Mouse (Mus musculus): ENCODE measurements at regions not wholly inside any gene's neighbourhood (a gene's known extent, or its start where the extent isn't known, plus 50 kb on each side); places are given as distances from the start of the nearest gene placed in this dataset.

DNA sequence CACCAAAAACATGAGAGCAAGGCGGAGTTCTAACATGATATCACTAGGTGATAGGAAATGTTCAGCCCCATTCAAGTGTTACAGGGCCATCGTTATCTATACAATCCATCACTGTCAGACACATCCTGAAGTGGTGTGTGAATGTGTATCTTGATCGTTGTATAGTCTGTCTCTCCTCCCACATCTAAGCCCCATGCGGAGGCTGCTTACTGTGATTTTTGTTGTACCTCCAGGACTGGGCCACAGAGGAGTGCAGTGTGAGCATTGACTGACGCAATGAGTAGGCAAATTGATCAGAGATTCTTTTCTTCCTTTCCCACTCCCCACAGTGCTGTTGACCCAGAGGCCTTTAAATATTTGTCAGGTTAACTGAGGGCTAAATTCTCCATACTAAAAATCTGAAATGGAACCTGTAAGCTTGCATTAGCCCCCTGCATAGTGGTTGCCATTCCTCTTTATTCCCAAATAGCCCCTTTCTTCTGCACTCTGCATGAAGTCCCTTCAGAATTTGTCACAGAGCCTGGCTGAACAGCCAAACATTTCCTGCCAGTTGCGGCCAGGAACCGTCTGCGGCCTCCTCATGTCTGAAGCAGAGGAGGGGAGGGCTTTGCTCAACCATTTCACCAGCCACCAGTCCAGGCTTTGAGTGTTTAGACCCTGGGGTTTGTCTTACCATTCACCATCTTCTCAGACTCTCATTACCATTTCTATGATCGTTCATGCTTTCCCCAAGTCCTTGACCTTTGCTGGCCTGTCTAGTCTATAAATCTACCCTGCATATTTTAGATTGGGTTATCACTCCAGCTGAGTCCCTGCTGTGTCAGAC, 119.3 kb downstream of the Ttc8 start:
- Histone ChIP-seq H3K4me2 (replicated peaks; ENCODE audit: low read depth, low read length) (no peak overlapping the region), H3K27me3 (ENCODE audit: insufficient read depth, low read length) (no peaks in the 10 kb centered on the region), H3K9me3 (ENCODE audit: low read length) (no peaks in the 10 kb centered on the region), H3K4me1 (ENCODE audit: insufficient read depth, low read length) (no peaks in the 10 kb centered on the region), H3K4me3 (ENCODE audit: low read length) (no peak overlapping the region), H3K9ac (replicated peaks; ENCODE audit: low read length) (no peak overlapping the region), H3K27ac (ENCODE audit: low read length) (no peak overlapping the region), H3K36me3 (ENCODE audit: insufficient read depth, low read length) (no peaks in the 10 kb centered on the region)
- WGBS, result 42% methylated on average over 9 of the region's 9 CpGs
- no peak for ATAC-seq (ENCODE audit: low FRiP score, low TSS enrichment)

DNA sequence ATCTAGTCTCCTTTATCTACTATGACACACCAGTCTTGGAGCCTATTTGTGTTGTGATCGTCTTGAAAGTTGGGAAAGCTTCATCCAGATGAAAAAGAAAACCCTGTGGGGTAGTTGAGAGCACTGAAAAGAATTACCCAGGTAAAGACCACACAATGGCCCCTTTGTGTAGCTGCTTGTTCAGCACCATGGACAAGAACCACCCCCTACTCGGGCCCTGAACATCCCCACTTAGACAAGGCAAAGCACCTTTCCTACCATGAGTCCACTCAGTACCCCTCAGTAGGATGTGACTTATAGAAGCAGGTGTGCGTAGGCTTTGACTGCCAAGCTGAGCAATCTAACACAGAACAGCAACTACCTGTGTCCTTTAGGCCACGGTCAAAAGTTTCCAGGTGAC, 121.2 kb downstream of the Ttc8 start:
- Histone ChIP-seq H3K9me3 (ENCODE audit: low read length) (no peaks in the 10 kb centered on the region), H3K27ac (ENCODE audit: low read length) (no peak overlapping the region), H3K9ac (replicated peaks; ENCODE audit: low read length) (no peak overlapping the region), H3K4me1 (ENCODE audit: insufficient read depth, low read length) (no peaks in the 10 kb centered on the region), H3K27me3 (ENCODE audit: insufficient read depth, low read length) (no peaks in the 10 kb centered on the region), H3K4me3 (ENCODE audit: low read length) (no peak overlapping the region), H3K36me3 (ENCODE audit: insufficient read depth, low read length) (no peaks in the 10 kb centered on the region), H3K4me2 (replicated peaks; ENCODE audit: low read depth, low read length) (no peak overlapping the region)
- ATAC-seq (ENCODE audit: low FRiP score, low TSS enrichment), result no peak
- 65% methylated on average over 4 of the region's 4 CpGs for WGBS

DNA sequence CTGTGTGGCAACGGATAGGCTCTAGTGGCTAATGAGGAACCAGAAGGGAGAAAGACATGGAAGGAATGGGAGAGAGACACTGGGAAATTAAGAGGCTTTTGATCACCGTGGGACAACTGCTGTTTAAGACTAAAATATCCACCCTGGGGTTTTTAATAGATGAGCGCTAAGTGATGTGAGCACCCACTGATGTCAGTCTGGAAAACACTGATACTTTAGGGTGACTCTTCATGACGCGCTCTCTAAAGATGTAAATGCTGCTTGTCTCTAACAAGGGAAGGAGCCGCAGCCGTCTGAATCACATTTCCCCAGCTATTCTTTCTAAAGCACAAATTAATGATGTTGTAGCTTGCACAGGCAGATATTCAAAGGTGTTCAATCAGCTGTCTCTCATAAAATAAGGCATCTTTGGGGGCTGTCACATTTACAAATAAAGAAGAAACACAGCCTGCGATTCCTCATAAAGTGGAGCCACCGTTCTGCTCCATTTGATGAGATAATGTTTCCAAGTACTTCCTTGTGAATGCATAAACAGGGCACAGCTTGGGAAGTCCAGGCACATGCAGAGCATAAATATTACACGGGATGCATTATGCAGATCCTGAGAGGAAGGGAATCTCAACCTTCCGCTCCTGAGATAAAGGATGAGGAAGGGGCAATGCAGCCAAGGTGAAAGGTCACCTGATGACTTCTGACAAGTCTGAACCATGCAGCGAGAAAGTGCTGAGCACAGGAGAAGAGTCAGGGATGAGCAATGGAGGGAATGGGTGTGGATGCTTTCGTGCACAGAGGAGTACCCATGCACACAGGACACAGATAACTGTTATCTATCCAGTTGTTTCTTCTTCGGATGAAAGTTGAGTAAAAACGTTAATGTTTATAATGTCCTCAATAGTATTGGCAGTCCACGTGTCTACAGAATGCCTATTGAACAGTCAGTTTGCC, 122.8 kb downstream of the Ttc8 start:
- Histone ChIP-seq H3K4me2 (replicated peaks; ENCODE audit: low read depth, low read length) (no peak overlapping the region), H3K4me1 (ENCODE audit: insufficient read depth, low read length) (no peaks in the 10 kb centered on the region), H3K4me3 (ENCODE audit: low read length) (no peak overlapping the region), H3K36me3 (ENCODE audit: insufficient read depth, low read length) (no peaks in the 10 kb centered on the region), H3K27me3 (ENCODE audit: insufficient read depth, low read length) (no peaks in the 10 kb centered on the region), H3K9ac (replicated peaks; ENCODE audit: low read length) (no peak overlapping the region), H3K27ac (ENCODE audit: low read length) (no peak overlapping the region), H3K9me3 (ENCODE audit: low read length) (no peaks in the 10 kb centered on the region)
- WGBS, result 69% methylated on average over 16 of the region's 16 CpGs
- ATAC-seq (ENCODE audit: low FRiP score, low TSS enrichment), result no peak

DNA sequence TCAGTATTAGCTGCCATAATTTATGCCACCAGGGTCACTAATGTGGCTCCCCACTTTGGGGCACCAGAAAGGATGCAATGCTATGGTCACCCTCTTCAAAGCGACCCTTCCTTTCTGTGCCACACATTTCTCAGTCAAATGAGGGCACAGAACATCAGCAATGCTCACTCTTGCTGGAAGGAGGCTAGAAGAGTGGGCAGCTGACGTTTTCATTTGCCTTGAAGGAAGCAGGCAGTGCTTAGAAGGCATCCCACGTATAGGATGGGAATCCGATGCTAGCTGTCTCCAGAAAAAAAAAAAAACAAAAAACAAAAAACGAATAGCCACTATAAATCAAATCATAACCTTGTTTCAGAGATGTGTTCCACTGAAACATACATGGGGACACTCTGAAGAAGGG, 124.1 kb downstream of the Ttc8 start:
- H3K4me1 ChIP-seq (ENCODE audit: insufficient read depth, low read length), result no peaks in the 10 kb centered on the region
- H3K4me2 ChIP-seq (replicated peaks; ENCODE audit: low read depth, low read length), result no peak overlapping the region
- WGBS, result 38% methylated on average over 5 of the region's 5 CpGs
- no peaks in the 10 kb centered on the region for H3K9me3 ChIP-seq (ENCODE audit: low read length)
- ATAC-seq (ENCODE audit: low FRiP score, low TSS enrichment), result no peak
- no peak overlapping the region for H3K4me3 ChIP-seq (ENCODE audit: low read length)
- H3K36me3 ChIP-seq (ENCODE audit: insufficient read depth, low read length), result no peaks in the 10 kb centered on the region
- H3K27me3 ChIP-seq (ENCODE audit: insufficient read depth, low read length), result no peaks in the 10 kb centered on the region
- H3K27ac ChIP-seq (ENCODE audit: low read length), result no peak overlapping the region
- H3K9ac ChIP-seq (replicated peaks; ENCODE audit: low read length), result no peak overlapping the region

DNA sequence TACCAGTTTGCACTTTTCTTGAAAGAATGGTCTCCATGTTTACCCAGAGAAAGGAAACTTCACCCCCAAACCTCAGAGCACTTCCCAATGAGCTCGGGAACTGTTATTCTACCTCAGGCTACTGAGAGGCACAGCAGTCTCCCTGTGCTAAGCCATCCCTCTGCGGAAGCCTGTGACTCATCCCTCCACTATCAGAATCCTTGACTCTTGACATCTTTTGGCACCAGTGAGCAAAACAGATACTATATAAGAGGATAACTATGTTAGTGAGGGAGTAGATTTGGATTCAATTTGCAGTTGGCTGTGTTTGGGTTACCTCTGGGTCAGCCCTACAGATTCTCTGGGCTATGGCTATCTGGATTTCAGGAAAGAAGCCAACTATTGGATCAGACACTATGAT, 130.1 kb downstream of the Ttc8 start:
- no peaks in the 10 kb centered on the region for H3K9me3 ChIP-seq (ENCODE audit: low read length)
- H3K4me2 ChIP-seq (replicated peaks; ENCODE audit: low read depth, low read length), result no peak overlapping the region
- H3K27me3 ChIP-seq (ENCODE audit: insufficient read depth, low read length), result no peaks in the 10 kb centered on the region
- no peak overlapping the region for H3K27ac ChIP-seq (ENCODE audit: low read length)
- no peaks in the 10 kb centered on the region for H3K36me3 ChIP-seq (ENCODE audit: insufficient read depth, low read length)
- no peak for ATAC-seq (ENCODE audit: low FRiP score, low TSS enrichment)
- no peak overlapping the region for H3K4me3 ChIP-seq (ENCODE audit: low read length)
- no peak overlapping the region for H3K9ac ChIP-seq (replicated peaks; ENCODE audit: low read length)
- H3K4me1 ChIP-seq (ENCODE audit: insufficient read depth, low read length), result no peaks in the 10 kb centered on the region
- WGBS, result 81% methylated on average over 2 of the region's 2 CpGs

DNA sequence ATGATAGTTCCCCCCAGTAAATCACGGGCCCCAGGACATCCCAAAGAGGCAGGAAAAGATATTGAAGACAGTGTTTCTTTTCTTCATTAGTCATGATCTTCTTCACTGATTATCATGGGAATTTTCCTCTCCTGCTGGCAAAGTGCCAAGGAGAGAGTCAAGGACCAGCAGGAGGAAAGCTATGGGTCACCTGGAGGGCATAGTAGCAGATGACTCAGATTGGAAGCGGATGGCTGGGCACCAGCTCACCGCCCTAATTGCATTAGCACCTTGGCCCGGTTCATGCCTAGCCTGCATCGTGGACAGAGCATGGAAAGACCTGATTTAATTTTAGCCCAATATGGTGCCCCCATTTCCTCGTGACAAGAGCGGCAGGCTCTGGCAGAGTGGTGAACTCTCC, 132.2 kb downstream of the Ttc8 start:
- no peak overlapping the region for H3K27ac ChIP-seq (ENCODE audit: low read length)
- no peak overlapping the region for H3K4me2 ChIP-seq (replicated peaks; ENCODE audit: low read depth, low read length)
- ATAC-seq (ENCODE audit: low FRiP score, low TSS enrichment), result no peak
- no peaks in the 10 kb centered on the region for H3K36me3 ChIP-seq (ENCODE audit: insufficient read depth, low read length)
- no peaks in the 10 kb centered on the region for H3K4me1 ChIP-seq (ENCODE audit: insufficient read depth, low read length)
- H3K4me3 ChIP-seq (ENCODE audit: low read length), result no peak overlapping the region
- H3K9me3 ChIP-seq (ENCODE audit: low read length), result no peaks in the 10 kb centered on the region
- 62% methylated on average over 7 of the region's 7 CpGs for WGBS
- no peaks in the 10 kb centered on the region for H3K27me3 ChIP-seq (ENCODE audit: insufficient read depth, low read length)
- no peak overlapping the region for H3K9ac ChIP-seq (replicated peaks; ENCODE audit: low read length)

DNA sequence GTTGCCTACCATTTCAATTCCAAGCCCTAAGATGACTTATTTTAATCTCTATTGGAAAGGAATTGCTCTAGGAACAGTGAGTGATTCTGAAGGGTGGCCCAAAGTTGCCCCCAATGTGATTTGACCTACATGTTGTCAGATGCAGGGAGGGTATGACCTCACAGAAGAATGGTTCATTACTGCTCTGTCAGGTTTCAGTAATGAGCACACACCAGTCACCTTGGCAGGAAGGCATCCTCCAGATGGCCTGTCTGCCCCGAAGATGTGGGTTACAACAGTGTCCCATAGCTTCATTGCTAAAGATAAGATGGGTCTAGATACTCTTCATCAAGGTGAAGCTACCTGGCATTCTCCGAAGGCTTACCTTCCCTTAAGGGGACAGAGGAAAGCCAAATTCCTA, 137.1 kb downstream of the Ttc8 start:
- Histone ChIP-seq H3K36me3 (ENCODE audit: insufficient read depth, low read length) (no peaks in the 10 kb centered on the region), H3K27ac (ENCODE audit: low read length) (no peak overlapping the region), H3K4me3 (ENCODE audit: low read length) (no peak overlapping the region), H3K9ac (replicated peaks; ENCODE audit: low read length) (no peak overlapping the region), H3K27me3 (ENCODE audit: insufficient read depth, low read length) (no peaks in the 10 kb centered on the region), H3K4me1 (ENCODE audit: insufficient read depth, low read length) (no peaks in the 10 kb centered on the region), H3K9me3 (ENCODE audit: low read length) (no peaks in the 10 kb centered on the region), H3K4me2 (replicated peaks; ENCODE audit: low read depth, low read length) (no peak overlapping the region)
- no peak for ATAC-seq (ENCODE audit: low FRiP score, low TSS enrichment)
- 88% methylated on average over 2 of the region's 2 CpGs for WGBS

DNA sequence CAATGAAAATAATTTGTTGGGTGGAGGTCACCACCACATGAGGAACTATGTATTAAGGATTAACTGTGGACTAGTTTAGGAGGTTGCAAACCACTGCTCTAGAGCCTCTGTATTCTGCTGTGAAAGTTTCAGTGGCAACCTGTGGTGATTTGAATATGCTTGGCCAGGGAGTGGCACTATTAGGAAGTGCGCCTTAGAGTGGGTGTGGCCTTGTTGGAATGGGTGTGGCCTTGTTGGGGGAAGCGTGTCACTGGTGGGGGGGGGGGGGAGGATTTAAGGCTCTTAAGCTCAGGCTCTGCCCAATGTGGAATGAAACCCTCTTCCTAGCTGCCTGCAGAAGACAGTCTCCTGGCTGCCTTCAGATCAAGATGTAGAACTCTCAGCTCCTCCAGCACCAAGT, 138.5 kb downstream of the Ttc8 start:
- H3K4me2 ChIP-seq (replicated peaks; ENCODE audit: low read depth, low read length), result no peak overlapping the region
- no peak overlapping the region for H3K9ac ChIP-seq (replicated peaks; ENCODE audit: low read length)
- no peaks in the 10 kb centered on the region for H3K36me3 ChIP-seq (ENCODE audit: insufficient read depth, low read length)
- no peaks in the 10 kb centered on the region for H3K9me3 ChIP-seq (ENCODE audit: low read length)
- H3K4me3 ChIP-seq (ENCODE audit: low read length), result no peak overlapping the region
- ATAC-seq (ENCODE audit: low FRiP score, low TSS enrichment), result no peak
- no peaks in the 10 kb centered on the region for H3K27me3 ChIP-seq (ENCODE audit: insufficient read depth, low read length)
- no peak overlapping the region for H3K27ac ChIP-seq (ENCODE audit: low read length)
- no peaks in the 10 kb centered on the region for H3K4me1 ChIP-seq (ENCODE audit: insufficient read depth, low read length)
- 67% methylated on average over 2 of the region's 2 CpGs for WGBS

DNA sequence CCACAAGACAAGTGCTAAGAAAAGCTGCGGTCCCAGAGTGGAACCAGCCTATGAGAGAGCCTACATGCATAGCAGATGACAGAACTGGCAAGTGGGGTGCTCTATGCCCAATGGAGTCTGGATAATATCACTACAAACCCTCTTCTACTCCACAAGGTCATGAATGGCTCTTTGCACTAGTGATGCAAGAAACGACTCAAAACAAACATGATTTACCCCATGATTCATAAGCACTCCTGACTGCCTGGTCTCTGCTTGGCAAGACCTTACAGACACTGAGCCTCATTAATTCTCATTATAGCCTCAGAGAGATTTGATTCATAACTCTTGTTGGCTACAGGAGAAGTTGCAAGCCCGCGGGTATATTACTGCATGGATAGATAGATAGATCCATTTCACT, 139.1 kb downstream of the Ttc8 start:
- Histone ChIP-seq H3K27me3 (ENCODE audit: insufficient read depth, low read length) (no peaks in the 10 kb centered on the region), H3K4me2 (replicated peaks; ENCODE audit: low read depth, low read length) (no peak overlapping the region), H3K27ac (ENCODE audit: low read length) (no peak overlapping the region), H3K9me3 (ENCODE audit: low read length) (no peaks in the 10 kb centered on the region), H3K9ac (replicated peaks; ENCODE audit: low read length) (no peak overlapping the region), H3K4me1 (ENCODE audit: insufficient read depth, low read length) (no peaks in the 10 kb centered on the region), H3K36me3 (ENCODE audit: insufficient read depth, low read length) (no peaks in the 10 kb centered on the region), H3K4me3 (ENCODE audit: low read length) (no peak overlapping the region)
- 81% methylated on average over 4 of the region's 4 CpGs for WGBS
- no peak for ATAC-seq (ENCODE audit: low FRiP score, low TSS enrichment)

DNA sequence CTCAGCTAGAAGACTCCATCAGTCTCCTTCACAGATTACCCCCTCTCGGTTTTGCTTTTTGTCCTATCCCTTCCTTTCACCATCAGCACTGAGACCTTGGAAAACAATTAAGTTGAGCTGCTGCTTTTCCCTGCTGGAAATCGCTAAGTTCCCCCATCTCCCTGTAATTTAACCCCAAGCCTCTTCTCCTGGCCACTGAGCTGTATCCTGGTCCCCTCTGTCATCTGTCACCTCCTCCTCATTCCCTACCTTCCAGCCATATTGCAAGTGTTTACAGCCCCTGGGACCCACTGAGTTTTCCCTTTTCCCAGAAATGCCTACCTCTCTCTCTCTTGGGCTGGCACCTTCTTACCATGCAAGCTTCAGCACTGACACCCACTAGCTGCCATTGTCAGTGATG, 140.3 kb downstream of the Ttc8 start:
- H3K4me1 ChIP-seq (ENCODE audit: insufficient read depth, low read length), result no peaks in the 10 kb centered on the region
- peak; percentile 67; the same call in 1 of the 2 replicates for ATAC-seq (ENCODE audit: low FRiP score, low TSS enrichment)
- WGBS, result 36% methylated on average over 2 of the region's 2 CpGs

More for the DNA sequence above, 140.3 kb downstream of the Ttc8 start:
- Histone ChIP-seq H3K4me3 (ENCODE audit: low read length) (no peak overlapping the region), H3K27me3 (ENCODE audit: insufficient read depth, low read length) (no peaks in the 10 kb centered on the region), H3K9me3 (ENCODE audit: low read length) (no peaks in the 10 kb centered on the region), H3K9ac (replicated peaks; ENCODE audit: low read length) (no peak overlapping the region), H3K36me3 (ENCODE audit: insufficient read depth, low read length) (no peaks in the 10 kb centered on the region), H3K27ac (ENCODE audit: low read length) (no peak overlapping the region), H3K4me2 (replicated peaks; ENCODE audit: low read depth, low read length) (no peak overlapping the region)
